Mouse (Mus musculus) CH12F3 (cell line): ENCODE results near the gene Gm49510.

Experiments used
- in situ Hi-C: fragments of 300-500 bp; cut with MboI; formaldehyde crosslinking; loops from 2 replicates; pipeline ENCODE4 v1.14.3; 2020; ENCODE audit warnings: low sequenced_read_pairs

The Gm49510 gene

GRCm38 (mm10) chr15:78940325-78940724, 40.9 kb downstream of the Gm49510 start:
- in situ Hi-C loops: no loop called here

- in situ Hi-C loops: no loop called here
Observed at GRCm38 (mm10) chr15:78942663-78943062, 43.2 kb downstream of the Gm49510 start.

GRCm38 (mm10) chr15:78946232-78946631, 46.8 kb downstream of the Gm49510 start:
- in situ Hi-C loops: no loop called here

- in situ Hi-C loops: no loop called here
Observed at GRCm38 (mm10) chr15:78947657-78948056, 48.2 kb downstream of the Gm49510 start, which contains the start of gene Triobp. TSS of gene Triobp (plus strand) at chr15:78947724.

GRCm38 (mm10) chr15:78948152-78948725, 48.8 kb downstream of the Gm49510 start:
- in situ Hi-C loops: no loop called here

GRCm38 (mm10) chr15:78948883-78949282, 49.4 kb downstream of the Gm49510 start:
- in situ Hi-C loops: no loop called here

GRCm38 (mm10) chr15:78955663-78956062, 56.2 kb downstream of the Gm49510 start:
- in situ Hi-C loops: no loop called here

GRCm38 (mm10) chr15:78956351-78956750, 56.9 kb downstream of the Gm49510 start:
- in situ Hi-C loops: no loop called here

- in situ Hi-C loops: no loop called here
Observed at GRCm38 (mm10) chr15:78957021-78957420, 57.6 kb downstream of the Gm49510 start.

- in situ Hi-C loops: no loop called here
Observed at GRCm38 (mm10) chr15:78959537-78959936, 60.1 kb downstream of the Gm49510 start.

- in situ Hi-C loops: no loop called here
Observed at GRCm38 (mm10) chr15:78960088-78960487, 60.6 kb downstream of the Gm49510 start.

- in situ Hi-C loops: no loop called here
Observed at GRCm38 (mm10) chr15:78962885-78963284, 63.4 kb downstream of the Gm49510 start.
